Mouse (Mus musculus) myocyte (in vitro differentiated cells): ENCODE measurements around the gene Slc15a3. TPM values are rescaled to one million over a fixed set of nuclear protein-coding genes. Genes with fewer than 3 reads are reported as not detected.

Experiments
- H3K27me3 ChIP-seq: one replicate; pipeline ENCODE4 v1.6.1; 2011; ENCODE audit not compliant: control insufficient read depth, insufficient read depth, insufficient read length
- H3K36me3 ChIP-seq: one replicate; pipeline ENCODE4 v1.6.1; 2011; ENCODE audit not compliant: control insufficient read depth, insufficient read depth
- H3K4me2 ChIP-seq: one replicate; pipeline ENCODE4 v1.6.1; 2011; ENCODE audit warnings: low read depth, control low read depth
- H3K4me3 ChIP-seq: one replicate; pipeline ENCODE4 v1.5.1; 2011; ENCODE audit warnings: mild to moderate bottlenecking, control low read depth, moderate library complexity
- H3K79me2 ChIP-seq: one replicate; pipeline ENCODE4 v1.6.1; 2011; ENCODE audit not compliant: control insufficient read depth, insufficient read depth
- H3ac ChIP-seq: one replicate; pipeline ENCODE4 v1.6.1; 2011; ENCODE audit not compliant: control insufficient read depth, insufficient read length
- CEBPB ChIP-seq: IDR thresholded peaks from 2 replicates; pipeline ENCODE4 v1.6.1; 2011; ENCODE audit warnings: mild to moderate bottlenecking, moderate library complexity; ENCODE audit not compliant: poor library complexity, insufficient read depth, severe bottlenecking
- E2F4 ChIP-seq: IDR thresholded peaks from one replicate; pipeline ENCODE4 v1.6.1; 2011; ENCODE audit warnings: mild to moderate bottlenecking, control low read depth, moderate library complexity; ENCODE audit not compliant: insufficient read depth
- MAX ChIP-seq: IDR thresholded peaks from one replicate; pipeline ENCODE4 v1.6.1; 2011; ENCODE audit warnings: low read depth, mild to moderate bottlenecking, control low read depth
- MYOD1 ChIP-seq, 3 experiments: IDR thresholded peaks; one replicate each; pipeline ENCODE4 v1.6.1; 2011; ENCODE audit warnings: control low read depth in 2 of 3, low read depth in 2 of 3, mild to moderate bottlenecking in 2 of 3, moderate library complexity in 1 of 3; ENCODE audit not compliant: insufficient read length in 2 of 3, control insufficient read depth in 1 of 3
- MYOG ChIP-seq, 3 experiments: IDR thresholded peaks; one replicate each; pipeline ENCODE4 v1.6.1; 2011; ENCODE audit warnings: control low read depth in 2 of 3, low read depth in 2 of 3, mild to moderate bottlenecking in 2 of 3; ENCODE audit not compliant: insufficient read length in 2 of 3, control insufficient read depth in 1 of 3, insufficient read depth in 1 of 3
- POLR2A ChIP-seq: IDR thresholded peaks from one replicate; pipeline ENCODE4 v1.6.1; 2011; ENCODE audit warnings: low read depth, mild to moderate bottlenecking, control low read depth, moderate library complexity; ENCODE audit not compliant: insufficient read length
- POLR2AphosphoS2 ChIP-seq: IDR thresholded peaks from one replicate; pipeline ENCODE4 v1.6.1; 2011; ENCODE audit warnings: low read depth, control low read depth; ENCODE audit not compliant: insufficient read length
- REST ChIP-seq: IDR thresholded peaks from one replicate; pipeline ENCODE4 v1.6.1; 2011; ENCODE audit warnings: mild to moderate bottlenecking, control low read depth, moderate library complexity; ENCODE audit not compliant: insufficient read depth, insufficient read length
- SRF ChIP-seq: IDR thresholded peaks from one replicate; pipeline ENCODE4 v1.6.1; 2011; ENCODE audit warnings: low read depth; ENCODE audit not compliant: control insufficient read depth, insufficient read length
- TCF12 ChIP-seq: IDR thresholded peaks from one replicate; pipeline ENCODE4 v1.6.1; 2011; ENCODE audit warnings: mild to moderate bottlenecking, control low read depth; ENCODE audit not compliant: poor library complexity, insufficient read depth, severe bottlenecking
- TCF3 ChIP-seq: IDR thresholded peaks from one replicate; pipeline ENCODE4 v1.6.1; 2011; ENCODE audit warnings: low read depth, control low read depth; ENCODE audit not compliant: insufficient read length
- USF1 ChIP-seq: IDR thresholded peaks from one replicate; pipeline ENCODE4 v1.6.1; 2011; ENCODE audit warnings: low read depth, mild to moderate bottlenecking, control low read depth, moderate library complexity
- polyA plus RNA-seq: library from polyadenylated mRNA; unstranded; fragments of >200 nt; fragmentation: generic; extraction: Trizol; gene quantifications from one replicate; pipeline ENCODE4 v1.2.1, GENCODE M21; 2012; ENCODE audit warnings: missing spikeins

Gene Slc15a3
- polyA plus RNA-seq, 1 experiment, result 0.02 TPM

DNA sequence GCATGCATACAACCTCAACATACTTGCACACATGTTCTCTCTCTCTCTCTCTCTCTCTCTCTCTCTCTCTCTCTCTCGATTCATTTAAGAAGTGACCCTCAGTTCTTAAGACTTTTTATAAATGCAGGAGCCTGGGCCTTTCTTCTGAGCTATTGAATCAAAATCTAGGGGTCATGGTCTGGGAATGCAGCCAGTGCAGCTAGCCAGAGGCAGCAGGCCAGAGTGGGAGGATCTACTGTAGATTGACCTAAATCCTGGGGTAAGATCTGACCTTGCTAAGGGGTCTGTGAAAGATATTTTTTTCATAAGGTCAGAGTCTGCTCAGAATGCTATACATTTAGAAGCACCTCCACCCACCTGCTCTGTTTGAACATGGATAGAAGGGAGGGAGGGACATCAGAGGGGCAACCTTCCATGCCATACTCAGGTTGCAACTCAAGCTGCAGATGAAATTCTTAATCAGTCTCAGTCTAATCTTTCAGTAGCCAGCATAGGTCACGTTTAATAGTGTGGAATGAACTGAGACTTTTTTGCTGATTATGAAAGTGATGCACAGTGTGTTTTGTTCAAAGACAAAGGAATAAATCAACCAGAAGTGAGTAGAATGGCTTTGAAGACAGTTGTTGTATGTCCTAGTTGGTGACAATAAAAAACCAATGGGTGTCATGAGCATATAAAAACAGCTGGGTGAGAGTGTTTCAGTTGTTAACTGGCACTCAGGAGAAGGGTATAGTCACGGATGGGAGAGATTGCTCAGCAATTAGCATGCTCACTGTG, 8.0 kb downstream of the Slc15a3 start:
- H3K79me2 ChIP-seq, result no peaks in the 10 kb centered on the region
- no peak overlapping the region for H3K4me3 ChIP-seq
- TF ChIP-seq MAX, result no peak
- no peak for TF ChIP-seq MYOD1 (IDR thresholded peaks at IDR 0.05; ENCODE audit: control insufficient read depth in 1 of 3, insufficient read length in 2 of 3, low read depth in 2 of 3)
- no peak for TF ChIP-seq POLR2AphosphoS2
- no peak for TF ChIP-seq REST
- no peak for TF ChIP-seq SRF
- no peak for TF ChIP-seq TCF3
- no peak for TF ChIP-seq CEBPB
- no peak for TF ChIP-seq E2F4
- TF ChIP-seq TCF12, result no peak
- TF ChIP-seq POLR2A, result no peak
- no peak for TF ChIP-seq MYOG (IDR thresholded peaks at IDR 0.05; ENCODE audit: control insufficient read depth in 1 of 3, insufficient read depth in 1 of 3, insufficient read length in 2 of 3, low read depth in 2 of 3)
- no peak for TF ChIP-seq USF1
- no peak overlapping the region for H3K4me2 ChIP-seq
- H3K36me3 ChIP-seq, result no peaks in the 10 kb centered on the region
- no peak overlapping the region for H3ac ChIP-seq
- H3K27me3 ChIP-seq, result no peaks in the 10 kb centered on the region

DNA sequence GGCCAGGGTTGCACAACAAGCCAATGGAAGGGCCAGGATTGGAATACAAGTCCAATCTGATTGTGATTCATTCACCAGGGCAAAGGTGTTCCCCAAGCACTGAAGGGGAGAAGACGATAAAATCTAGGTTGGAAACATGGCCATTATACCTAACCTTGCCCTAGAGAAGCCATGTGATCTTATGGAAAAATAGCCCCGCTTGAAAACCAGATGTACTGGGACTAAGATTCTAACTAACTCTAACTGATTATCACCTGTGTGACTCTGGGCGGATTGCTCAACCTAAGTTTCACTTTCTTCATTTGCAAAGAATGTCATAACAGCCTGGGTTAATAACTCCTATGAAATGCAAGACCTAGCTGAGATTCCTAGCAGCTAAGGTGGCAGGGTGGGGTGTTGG, 15.9 kb downstream of the Slc15a3 start:
- Histone ChIP-seq H3K79me2 (no peaks in the 10 kb centered on the region), H3K4me2 (no peak overlapping the region), H3K27me3 (no peaks in the 10 kb centered on the region), H3K4me3 (no peak overlapping the region), H3K36me3 (peaks cover 8% of the 10 kb centered on the region), H3ac (no peak overlapping the region)
- TF ChIP-seq POLR2AphosphoS2 (no peak), TCF12 (no peak), MYOD1 (IDR thresholded peaks at IDR 0.05; ENCODE audit: control insufficient read depth in 1 of 3, insufficient read length in 2 of 3, low read depth in 2 of 3) (no peak), REST (no peak), POLR2A (no peak), MYOG (IDR thresholded peaks at IDR 0.05; ENCODE audit: control insufficient read depth in 1 of 3, insufficient read depth in 1 of 3, insufficient read length in 2 of 3, low read depth in 2 of 3) (no peak), TCF3 (no peak), SRF (no peak), MAX (no peak), CEBPB (no peak), E2F4 (no peak), USF1 (no peak)

DNA sequence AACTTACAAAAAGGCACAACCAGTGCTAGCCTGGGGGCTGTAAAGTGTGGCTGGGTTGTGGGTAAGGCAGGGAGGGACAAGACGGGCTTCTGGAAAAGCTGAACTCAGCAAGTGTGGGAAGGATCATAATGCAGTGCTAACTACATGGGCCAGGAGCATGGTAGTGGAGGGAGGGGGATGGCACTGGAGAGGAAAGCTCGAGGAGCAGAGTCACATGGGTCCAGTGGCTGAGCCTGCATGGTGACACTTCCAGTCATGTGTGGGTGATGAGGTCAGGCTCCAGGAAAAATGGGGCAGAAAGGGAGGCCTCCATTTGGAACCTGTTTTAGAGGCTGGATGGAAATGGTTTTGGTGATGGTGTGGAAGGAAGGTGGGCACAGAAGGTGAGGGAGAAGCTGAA, 17.0 kb downstream of the Slc15a3 start:
- no peak overlapping the region for H3ac ChIP-seq
- H3K79me2 ChIP-seq, result no peaks in the 10 kb centered on the region
- H3K36me3 ChIP-seq, result peaks cover 12% of the 10 kb centered on the region
- H3K4me2 ChIP-seq, result no peak overlapping the region
- TF ChIP-seq MYOD1 (IDR thresholded peaks at IDR 0.05; ENCODE audit: control insufficient read depth in 1 of 3, insufficient read length in 2 of 3, low read depth in 2 of 3) (no peak), SRF (no peak), CEBPB (no peak), TCF12 (no peak), POLR2A (no peak), MAX (no peak), POLR2AphosphoS2 (no peak), USF1 (no peak), E2F4 (no peak), TCF3 (no peak), MYOG (IDR thresholded peaks at IDR 0.05; ENCODE audit: control insufficient read depth in 1 of 3, insufficient read depth in 1 of 3, insufficient read length in 2 of 3, low read depth in 2 of 3) (no peak), REST (no peak)
- no peak overlapping the region for H3K4me3 ChIP-seq
- no peaks in the 10 kb centered on the region for H3K27me3 ChIP-seq

DNA sequence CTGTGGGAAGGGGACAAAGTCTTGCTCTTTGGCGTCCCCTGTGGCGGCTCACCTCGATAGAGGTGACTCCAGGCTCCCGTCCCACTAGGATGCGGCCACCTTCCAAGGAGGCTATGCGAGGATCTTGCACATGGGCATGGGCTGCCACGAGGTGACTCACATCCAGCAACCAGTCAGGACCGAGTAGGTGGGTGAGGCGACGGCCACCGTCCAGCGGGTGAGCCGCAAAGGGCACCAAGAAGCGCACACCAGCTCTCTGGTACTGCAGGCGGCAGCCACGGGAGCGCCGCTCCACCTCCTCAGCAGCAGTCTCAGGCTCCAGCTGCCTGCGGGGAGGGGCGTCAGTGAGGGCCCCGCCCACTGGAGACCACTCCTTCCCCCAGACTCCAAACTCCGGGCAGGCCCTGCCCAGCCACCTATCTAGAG, 20.6 kb downstream of the Slc15a3 start:
- TF ChIP-seq MYOD1 (IDR thresholded peaks at IDR 0.05; ENCODE audit: control insufficient read depth in 1 of 3, insufficient read length in 2 of 3, low read depth in 2 of 3), result no peak
- no peak for TF ChIP-seq REST
- TF ChIP-seq E2F4, result no peak
- no peak for TF ChIP-seq SRF
- no peak for TF ChIP-seq POLR2A
- TF ChIP-seq TCF12, result no peak
- no peak for TF ChIP-seq TCF3
- no peak for TF ChIP-seq USF1
- no peak overlapping the region for H3ac ChIP-seq
- H3K36me3 ChIP-seq, result peaks cover 35% of the 10 kb centered on the region
- no peaks in the 10 kb centered on the region for H3K79me2 ChIP-seq
- no peak overlapping the region for H3K4me2 ChIP-seq
- no peaks in the 10 kb centered on the region for H3K27me3 ChIP-seq
- H3K4me3 ChIP-seq, result no peak overlapping the region

DNA sequence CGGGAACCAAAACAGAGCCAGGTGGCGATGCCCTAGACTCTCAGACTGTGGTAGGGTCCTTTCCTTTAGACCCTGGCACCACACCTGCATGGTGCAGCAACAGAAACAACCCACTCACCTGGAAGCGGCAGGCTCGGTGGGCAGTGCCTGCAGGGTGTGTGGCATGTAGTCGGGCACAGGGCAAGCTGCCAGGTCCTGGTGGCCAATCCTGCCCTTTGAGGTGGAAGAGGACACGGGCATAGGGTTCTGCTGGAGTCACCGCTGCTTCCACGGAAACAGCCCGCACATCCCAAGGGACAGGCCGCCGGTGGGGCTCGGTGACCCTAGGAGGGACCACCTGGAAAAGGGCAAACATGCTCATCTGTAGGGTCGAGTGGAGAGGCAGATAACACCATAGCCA, 26.8 kb downstream of the Slc15a3 start:
- Histone ChIP-seq H3K27me3 (no peaks in the 10 kb centered on the region), H3K4me2 (no peak overlapping the region), H3ac (no peak overlapping the region), H3K36me3 (peaks cover 31% of the 10 kb centered on the region), H3K4me3 (no peak overlapping the region), H3K79me2 (peaks cover 23% of the 10 kb centered on the region)
- no peak for TF ChIP-seq TCF3
- no peak for TF ChIP-seq POLR2AphosphoS2
- no peak for TF ChIP-seq POLR2A
- no peak for TF ChIP-seq USF1
- no peak for TF ChIP-seq MYOG (IDR thresholded peaks at IDR 0.05; ENCODE audit: control insufficient read depth in 1 of 3, insufficient read depth in 1 of 3, insufficient read length in 2 of 3, low read depth in 2 of 3)
- TF ChIP-seq MAX, result no peak
- TF ChIP-seq MYOD1 (IDR thresholded peaks at IDR 0.05; ENCODE audit: control insufficient read depth in 1 of 3, insufficient read length in 2 of 3, low read depth in 2 of 3), result no peak
- no peak for TF ChIP-seq SRF
- no peak for TF ChIP-seq CEBPB
- no peak for TF ChIP-seq REST
- no peak for TF ChIP-seq TCF12
- no peak for TF ChIP-seq E2F4
